Mouse (Mus musculus) testis, adult 2 months (tissue): ENCODE measurements at regions not wholly inside any gene's neighbourhood (a gene's known extent, or its start where the extent isn't known, plus 50 kb on each side); places are given as distances from the start of the nearest gene placed in this dataset.

Experiments used
- H3K27ac ChIP-seq: fragments of 200-500 bp; 2 replicates; pipeline ENCODE4 v1.5.1; 2012; ENCODE audit warnings: low read depth, low read length; ENCODE audit not compliant: control insufficient read depth, insufficient read depth
- H3K27me3 ChIP-seq: fragments of 200-500 bp; 2 replicates; pipeline ENCODE4 v1.6.1; 2012; ENCODE audit warnings: mild to moderate bottlenecking, low read length, moderate library complexity; ENCODE audit not compliant: control insufficient read depth, insufficient read depth
- H3K36me3 ChIP-seq: fragments of 200-500 bp; 2 replicates; pipeline ENCODE4 v1.6.1; 2012; ENCODE audit warnings: mild to moderate bottlenecking, low read length; ENCODE audit not compliant: control insufficient read depth, insufficient read depth
- H3K4me1 ChIP-seq: fragments of 200-500 bp; 2 replicates; pipeline ENCODE4 v1.6.1; 2012; ENCODE audit warnings: low read length; ENCODE audit not compliant: control insufficient read depth, insufficient read depth
- H3K4me3 ChIP-seq: fragments of 200-500 bp; 2 replicates; pipeline ENCODE4 v1.5.1; 2012; ENCODE audit warnings: low read depth, mild to moderate bottlenecking, low read length, moderate library complexity, mixed read lengths; ENCODE audit not compliant: control insufficient read depth
- CTCF ChIP-seq: fragments of 200-500 bp; IDR thresholded peaks from 2 replicates; pipeline ENCODE4 v1.5.1; 2012; ENCODE audit warnings: low read depth, mild to moderate bottlenecking, inconsistent platforms, low read length, moderate library complexity; ENCODE audit not compliant: control insufficient read depth, insufficient read depth, insufficient replicate concordance
- POLR2A ChIP-seq: fragments of 200-500 bp; IDR thresholded peaks from 2 replicates; pipeline ENCODE4 v1.6.1; 2012; ENCODE audit warnings: low read depth, mild to moderate bottlenecking, inconsistent platforms, low read length, moderate library complexity; ENCODE audit not compliant: control insufficient read depth

- Histone ChIP-seq H3K36me3 (no peaks in the 10 kb centered on the region), H3K27ac (no peak overlapping the region), H3K4me3 (no peak overlapping the region), H3K27me3 (no peaks in the 10 kb centered on the region), H3K4me1 (no peaks in the 10 kb centered on the region)
- no peak for TF ChIP-seq POLR2A
- no peak for TF ChIP-seq CTCF
Measured at GRCm38 (mm10) chr4:94188354-94188753, 368.0 kb upstream of the Gm10306 start.

- Histone ChIP-seq H3K27ac (no peak overlapping the region), H3K4me1 (no peaks in the 10 kb centered on the region), H3K36me3 (no peaks in the 10 kb centered on the region), H3K27me3 (no peaks in the 10 kb centered on the region), H3K4me3 (no peak overlapping the region)
- TF ChIP-seq POLR2A (no peak), CTCF (no peak)
Measured at GRCm38 (mm10) chr4:94188888-94189287, 367.5 kb upstream of the Gm10306 start.

GRCm38 (mm10) chr4:94190940-94191339, 365.4 kb upstream of the Gm10306 start:
- Histone ChIP-seq H3K4me3 (no peak overlapping the region), H3K27ac (no peak overlapping the region), H3K4me1 (no peaks in the 10 kb centered on the region), H3K36me3 (no peaks in the 10 kb centered on the region), H3K27me3 (no peaks in the 10 kb centered on the region)
- TF ChIP-seq POLR2A (no peak), CTCF (no peak)

- H3K27me3 ChIP-seq, result no peaks in the 10 kb centered on the region
- no peaks in the 10 kb centered on the region for H3K36me3 ChIP-seq
- TF ChIP-seq POLR2A (no peak), CTCF (no peak)
- H3K4me1 ChIP-seq, result no peaks in the 10 kb centered on the region
- no peak overlapping the region for H3K4me3 ChIP-seq
- H3K27ac ChIP-seq, result no peak overlapping the region
Measured at GRCm38 (mm10) chr4:94216265-94216664, 340.1 kb upstream of the Gm10306 start.

GRCm38 (mm10) chr4:94235650-94236206, 320.6 kb upstream of the Gm10306 start:
- Histone ChIP-seq H3K27me3 (no peaks in the 10 kb centered on the region), H3K4me1 (no peaks in the 10 kb centered on the region), H3K4me3 (no peak overlapping the region), H3K27ac (no peak overlapping the region), H3K36me3 (no peaks in the 10 kb centered on the region)
- TF ChIP-seq CTCF (no peak), POLR2A (no peak)

GRCm38 (mm10) chr4:94256026-94256425, 300.3 kb upstream of the Gm10306 start:
- Histone ChIP-seq H3K27me3 (no peaks in the 10 kb centered on the region), H3K4me1 (no peaks in the 10 kb centered on the region), H3K4me3 (no peak overlapping the region), H3K36me3 (no peaks in the 10 kb centered on the region), H3K27ac (no peak overlapping the region)
- TF ChIP-seq CTCF (no peak), POLR2A (no peak)

GRCm38 (mm10) chr4:94261136-94261535, 295.2 kb upstream of the Gm10306 start:
- Histone ChIP-seq H3K4me3 (no peak overlapping the region), H3K36me3 (no peaks in the 10 kb centered on the region), H3K27ac (no peak overlapping the region), H3K27me3 (no peaks in the 10 kb centered on the region), H3K4me1 (no peaks in the 10 kb centered on the region)
- TF ChIP-seq POLR2A, result no peak
- no peak for TF ChIP-seq CTCF

- TF ChIP-seq CTCF (no peak), POLR2A (no peak)
- no peaks in the 10 kb centered on the region for H3K27me3 ChIP-seq
- no peak overlapping the region for H3K4me3 ChIP-seq
- H3K4me1 ChIP-seq, result no peaks in the 10 kb centered on the region
- H3K36me3 ChIP-seq, result no peaks in the 10 kb centered on the region
- no peak overlapping the region for H3K27ac ChIP-seq
Measured at GRCm38 (mm10) chr4:94281732-94282131, 274.6 kb upstream of the Gm10306 start.

GRCm38 (mm10) chr4:94292150-94292549, 264.2 kb upstream of the Gm10306 start:
- Histone ChIP-seq H3K4me3 (no peak overlapping the region), H3K27me3 (no peaks in the 10 kb centered on the region), H3K36me3 (no peaks in the 10 kb centered on the region), H3K4me1 (no peaks in the 10 kb centered on the region), H3K27ac (no peak overlapping the region)
- no peak for TF ChIP-seq POLR2A
- TF ChIP-seq CTCF, result no peak
